Mouse (Mus musculus): ENCODE measurements around the gene Phyhd1.

Gene Phyhd1

DNA sequence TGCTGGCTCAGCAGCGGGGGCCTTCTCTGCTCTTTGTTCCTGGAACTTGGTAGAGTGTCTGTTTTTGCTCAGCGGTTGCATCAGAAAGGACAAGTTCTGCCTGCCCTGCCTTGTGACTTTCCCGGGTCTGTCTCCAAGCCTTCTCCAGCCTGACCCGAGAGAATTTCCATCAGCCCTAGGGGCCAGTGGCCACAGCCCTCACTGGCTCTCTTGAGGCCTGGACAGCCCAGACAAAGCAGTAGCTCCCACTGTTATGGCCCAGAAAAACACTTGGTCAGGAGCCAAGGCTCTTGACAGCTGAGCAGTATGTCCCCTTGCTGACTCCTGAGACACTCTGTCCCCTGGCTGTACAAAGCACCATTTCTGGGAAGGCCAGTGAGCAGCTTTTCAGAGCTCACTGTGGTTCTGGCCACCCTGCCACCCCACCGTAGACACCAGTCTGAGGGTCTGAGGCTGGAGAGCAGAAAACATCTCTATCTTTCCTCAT is at the start of gene Phyhd1:
Gene Phyhd1, plus strand, starts transcription at position 437 of the 487 bp plus-strand sequence.
- DNase-seq (ENCODE audit: low spot score in 2 of 2) = peak; percentile 78 to 83

DNA sequence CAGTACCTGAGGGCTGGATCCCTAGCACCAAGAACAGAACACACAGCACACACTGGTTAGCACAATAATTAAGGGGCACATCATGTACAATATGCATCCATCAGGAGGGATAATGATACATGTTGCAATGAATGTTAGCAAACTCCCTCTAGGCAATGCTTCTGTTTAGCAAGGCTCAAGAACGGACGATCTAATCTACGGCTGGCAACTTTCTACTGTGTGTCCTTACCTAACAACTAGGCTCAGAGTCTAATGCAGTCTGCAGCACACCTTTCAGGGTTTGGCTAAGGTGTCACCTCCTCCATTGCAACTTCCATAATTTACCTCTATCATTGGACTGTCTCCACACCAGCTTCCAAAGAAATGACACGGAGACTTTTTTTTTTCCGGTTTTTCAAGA is 49.7 kb upstream of the Phyhd1 start:
- no peak for DNase-seq (ENCODE audit: low spot score in 2 of 2)

DNA sequence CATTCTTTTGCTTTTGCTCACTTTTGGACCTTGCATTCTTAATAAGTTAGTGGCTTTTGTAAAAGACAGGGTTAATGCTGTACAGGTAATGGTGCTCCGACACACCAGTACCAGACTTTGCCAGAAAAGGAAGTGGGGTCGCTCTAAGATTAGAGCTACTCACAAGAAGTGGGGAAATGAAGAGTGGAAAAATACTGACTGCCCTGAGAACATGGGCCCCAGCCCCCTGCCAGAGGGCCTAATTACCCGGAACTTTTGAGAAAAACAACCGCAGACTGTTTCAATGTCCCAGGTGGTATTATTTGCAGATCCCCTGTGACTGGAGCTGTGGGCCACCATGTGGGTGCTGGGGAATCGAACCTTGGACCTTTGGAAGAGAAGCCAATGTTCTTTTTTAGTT is 30.4 kb upstream of the Phyhd1 start:
- no peak for DNase-seq (ENCODE audit: low spot score in 2 of 2)

DNA sequence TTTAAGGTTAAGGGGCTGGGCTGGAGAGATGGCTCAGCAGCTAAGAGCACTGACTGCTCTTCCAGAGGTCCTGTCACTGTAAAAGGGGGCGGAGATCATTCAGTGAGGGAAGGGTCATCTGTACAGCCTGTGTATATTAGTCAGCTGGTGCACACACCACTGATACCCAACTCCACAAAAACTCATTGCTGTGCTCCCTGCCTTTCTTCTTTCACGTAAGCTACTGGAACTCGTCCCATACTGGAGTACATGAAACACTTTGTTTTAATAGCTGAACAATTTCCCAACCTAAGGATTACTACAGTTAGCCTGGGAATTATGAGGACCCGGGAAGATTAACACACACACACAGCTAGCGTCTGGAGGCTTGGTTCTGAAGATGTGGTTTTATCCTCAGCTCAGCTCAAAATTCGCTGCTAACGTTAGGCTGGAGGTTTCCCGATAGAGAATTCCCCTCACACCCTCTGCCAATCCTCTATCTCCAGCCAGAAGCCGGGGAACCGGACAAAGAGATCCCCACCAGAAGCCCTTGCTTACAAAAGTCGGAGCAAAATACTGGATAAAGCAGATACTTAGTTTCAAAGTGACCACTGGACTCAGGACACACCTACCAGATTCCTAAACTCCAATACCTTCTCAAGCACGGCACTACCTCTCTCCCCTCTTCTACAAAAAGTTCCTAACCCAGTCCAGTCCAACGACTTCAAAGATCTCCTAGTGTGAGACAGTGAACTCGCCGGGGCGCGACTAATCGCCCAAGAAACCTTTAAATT is 29.4 kb upstream of the Phyhd1 start:
- no peak for DNase-seq (ENCODE audit: low spot score in 2 of 2)

DNA sequence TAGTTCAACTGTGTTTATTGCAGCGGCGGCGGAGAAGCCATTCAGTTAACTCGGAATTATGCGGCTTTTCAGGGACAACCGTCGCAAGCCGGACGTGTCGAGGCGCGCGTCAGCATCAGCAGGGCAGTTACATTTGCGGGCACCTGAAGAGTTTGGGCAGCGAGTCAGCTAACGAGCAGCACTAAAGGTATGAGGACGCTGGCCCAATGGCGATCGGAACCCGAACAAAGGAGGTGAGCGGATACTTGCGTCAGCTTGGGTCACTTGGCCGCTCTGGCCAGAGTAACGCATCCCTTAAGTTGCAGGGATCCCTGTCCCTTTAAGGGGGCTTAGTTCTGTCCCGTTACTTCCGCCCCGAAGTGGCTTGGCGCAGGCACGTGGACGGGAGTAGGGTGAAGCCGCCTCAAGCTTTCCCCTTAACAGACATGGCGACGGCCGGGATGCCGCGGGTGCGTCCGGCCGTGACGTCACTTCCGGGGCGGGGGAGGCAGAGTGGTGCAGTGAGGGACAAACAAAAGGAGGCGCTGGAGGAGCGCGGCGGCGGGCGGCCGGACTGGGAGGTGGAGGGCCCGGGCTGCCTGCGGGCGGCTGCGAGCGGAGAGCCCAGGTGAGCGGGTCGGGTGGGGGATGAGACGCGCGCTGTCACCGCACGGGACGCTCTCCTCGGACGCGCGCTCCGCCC is 28.7 kb upstream of the Phyhd1 start, which contains the start of gene Lrrc8a:
Gene Lrrc8a, plus strand, starts transcription at position 517 of the 682 bp plus-strand sequence.
- peak; percentile 99 to 100 for DNase-seq (ENCODE audit: low spot score in 2 of 2)

DNA sequence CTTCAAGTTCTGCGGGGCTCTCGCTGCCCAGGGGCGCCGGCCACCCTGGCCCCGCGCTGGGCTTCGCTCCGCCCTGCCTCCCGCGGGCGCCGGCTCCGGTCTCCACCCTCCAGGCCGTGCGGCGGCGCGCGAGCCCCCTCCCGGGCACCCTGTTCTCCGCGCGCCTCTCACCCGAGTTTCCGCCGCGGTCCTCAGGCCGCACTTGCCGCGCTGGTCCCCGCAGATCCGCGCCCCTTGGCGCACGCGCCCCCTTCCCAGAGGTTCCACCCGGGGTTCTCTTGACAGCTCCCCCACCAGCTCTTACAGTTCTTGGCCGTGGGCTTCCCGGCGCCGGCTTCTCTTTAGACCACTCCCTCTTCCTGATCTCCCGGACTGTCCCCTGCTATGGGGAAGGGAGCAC is 28.1 kb upstream of the Phyhd1 start:
- DNase-seq (ENCODE audit: low spot score in 2 of 2) = peak; percentile 80 to 82

DNA sequence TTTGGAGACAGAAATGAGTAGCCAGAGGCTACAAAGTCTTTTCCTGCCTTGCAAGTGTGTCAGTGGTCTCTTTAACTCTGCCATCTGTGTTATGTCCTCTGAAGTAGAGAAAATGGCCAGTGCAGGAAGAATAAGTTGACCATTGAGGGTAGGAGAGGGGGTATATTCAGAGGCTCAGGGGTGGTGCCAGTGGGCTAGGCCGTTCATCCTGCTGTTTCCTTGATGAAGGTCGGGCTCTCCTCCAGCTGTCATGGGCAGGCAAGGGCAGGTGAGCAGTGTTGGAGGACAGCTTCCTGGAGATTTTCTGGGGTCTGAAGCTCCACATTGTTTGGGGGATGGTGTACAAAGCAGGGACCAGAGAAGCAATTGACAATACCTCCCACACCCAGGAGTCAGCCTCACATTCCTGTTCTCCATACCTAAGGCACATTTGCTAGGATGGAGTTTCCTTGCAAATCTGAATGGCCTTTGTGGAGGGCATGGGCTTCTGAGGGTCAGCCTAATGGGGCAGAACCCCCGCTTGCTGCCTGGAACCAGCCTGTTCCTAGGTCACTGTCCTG is 27.0 kb upstream of the Phyhd1 start:
- no peak for DNase-seq (ENCODE audit: low spot score in 2 of 2)

DNA sequence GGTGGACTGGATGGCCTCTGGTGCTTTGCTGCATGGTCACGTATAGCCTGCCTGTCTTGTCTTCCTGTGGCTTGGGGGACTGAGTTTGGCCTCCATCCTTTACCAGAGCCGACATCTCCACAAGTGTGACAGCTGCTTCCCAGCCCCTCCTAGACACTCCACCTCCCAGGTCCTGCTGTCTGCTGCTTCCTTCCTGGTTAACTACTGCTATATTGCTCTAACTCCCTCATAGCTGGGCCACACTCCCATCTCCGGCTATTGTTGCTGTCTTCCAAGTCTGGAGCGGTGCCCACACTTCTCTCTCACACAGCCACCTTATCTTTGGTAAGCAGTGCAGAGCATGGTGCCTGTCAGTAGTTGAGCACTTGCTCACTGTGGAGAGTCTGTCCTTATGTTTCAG is 26.2 kb upstream of the Phyhd1 start:
- DNase-seq (ENCODE audit: low spot score in 2 of 2) = no peak

DNA sequence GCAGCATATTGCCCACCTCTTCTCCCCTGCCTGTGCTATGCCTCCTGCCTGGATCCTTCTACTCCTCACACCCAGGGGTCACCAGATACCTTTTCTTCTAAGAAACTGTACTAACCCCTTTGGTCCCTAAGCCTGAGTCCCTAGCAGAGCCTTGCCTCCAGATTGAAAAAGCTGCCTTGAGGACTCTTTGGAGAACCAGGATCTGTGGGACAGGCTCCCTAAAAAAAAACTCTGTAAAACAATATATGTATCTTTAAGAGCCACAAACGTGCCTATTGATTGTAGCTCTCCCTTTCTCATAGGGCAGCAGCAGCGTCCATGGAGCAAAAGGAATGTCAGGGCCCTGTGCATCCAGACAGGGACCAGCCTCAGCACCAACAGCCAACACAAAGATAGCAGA is 25.7 kb upstream of the Phyhd1 start, which contains the start of gene Gm28035:
Gene Gm28035, plus strand, starts transcription at position 301 of the 400 bp plus-strand sequence.
- no peak for DNase-seq (ENCODE audit: low spot score in 2 of 2)

DNA sequence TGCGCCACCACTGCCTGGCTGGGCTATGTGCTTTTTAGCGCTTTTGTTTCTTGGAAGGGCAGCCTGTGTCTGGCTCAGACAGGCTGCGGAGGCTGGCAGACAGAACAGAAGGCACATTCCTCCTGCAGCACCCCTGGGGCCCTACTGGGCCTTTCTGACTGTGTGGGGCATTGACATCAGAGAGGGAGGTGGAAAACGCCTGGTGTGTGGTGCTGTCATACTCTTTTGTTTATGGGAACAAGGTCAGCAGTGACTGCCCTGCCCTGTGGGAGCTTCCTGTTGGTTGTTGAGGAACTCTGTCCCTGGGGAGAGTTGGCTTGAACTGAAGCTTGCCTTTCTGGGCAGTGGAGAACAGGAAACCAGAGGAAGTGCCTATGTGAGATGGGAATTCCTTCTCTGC is 23.5 kb upstream of the Phyhd1 start:
- no peak for DNase-seq (ENCODE audit: low spot score in 2 of 2)

DNA sequence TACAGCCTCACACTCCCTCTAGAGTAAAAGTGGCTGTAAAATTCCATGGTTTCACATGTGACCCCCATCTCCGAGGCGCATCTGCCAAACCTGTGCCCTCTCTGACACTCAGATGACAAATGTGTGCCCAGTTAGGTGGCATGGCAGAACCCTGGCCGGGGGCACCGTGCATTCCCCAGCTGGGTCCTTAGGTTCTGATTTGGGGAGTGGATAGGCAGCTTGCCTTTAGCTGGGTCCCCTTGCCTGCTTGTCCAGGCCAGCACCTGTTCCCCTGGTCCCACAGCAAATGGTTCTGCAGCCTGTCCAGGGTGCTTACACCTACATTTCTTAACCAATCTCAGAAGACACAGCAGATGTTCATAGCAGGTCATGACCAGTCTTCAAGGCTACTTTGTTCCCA is 22.6 kb upstream of the Phyhd1 start:
- DNase-seq (ENCODE audit: low spot score in 2 of 2) = no peak

DNA sequence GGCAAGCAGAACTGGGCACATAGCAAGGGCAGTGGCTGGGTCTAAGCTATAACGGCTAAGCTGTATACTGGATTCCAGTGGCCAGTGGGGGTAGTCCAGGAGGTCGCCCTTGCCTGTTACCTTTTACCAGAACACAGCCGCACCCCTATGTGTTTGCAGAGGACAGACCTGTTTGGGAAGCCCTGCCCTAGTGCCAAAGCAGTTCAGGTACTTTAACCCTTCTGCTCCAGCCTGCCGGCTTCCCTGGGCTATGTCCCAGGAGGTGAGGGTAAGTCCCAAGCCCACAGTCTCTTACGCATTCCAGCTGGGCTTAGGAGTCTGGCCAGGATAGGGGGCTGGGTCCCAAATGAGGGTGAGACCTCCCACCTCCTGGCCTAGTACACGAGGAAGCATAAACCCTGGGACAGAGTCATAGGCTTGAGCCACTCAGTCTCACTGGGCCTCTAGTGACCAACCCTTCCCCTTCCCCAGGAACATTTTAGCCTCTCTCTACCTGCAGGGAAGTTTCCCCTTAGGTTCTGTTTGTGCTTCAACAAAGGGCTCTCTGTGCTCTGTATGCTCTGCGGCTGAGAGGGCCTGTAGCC is 21.3 kb upstream of the Phyhd1 start:
- DNase-seq (ENCODE audit: low spot score in 2 of 2) = no peak

DNA sequence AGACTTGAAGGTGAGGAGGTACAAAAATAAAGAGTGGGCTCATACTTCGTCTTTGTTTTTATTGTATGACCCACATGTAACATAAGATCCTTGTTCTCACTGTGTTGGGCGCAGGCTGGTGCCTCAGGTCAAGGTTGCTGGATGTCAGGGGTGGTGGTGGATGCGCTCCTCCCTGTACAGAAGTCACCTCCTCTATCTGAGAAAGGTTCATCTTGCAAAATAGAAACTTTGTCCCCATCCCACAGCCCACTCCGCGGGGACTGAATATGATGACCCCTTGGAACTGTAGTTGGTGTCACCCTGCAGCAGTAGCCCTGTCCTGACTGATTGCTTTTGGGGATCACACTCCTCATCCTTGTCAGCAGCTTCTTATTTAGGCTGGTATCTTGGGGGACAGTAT is 19.0 kb upstream of the Phyhd1 start:
- DNase-seq (ENCODE audit: low spot score in 2 of 2) = no peak

DNA sequence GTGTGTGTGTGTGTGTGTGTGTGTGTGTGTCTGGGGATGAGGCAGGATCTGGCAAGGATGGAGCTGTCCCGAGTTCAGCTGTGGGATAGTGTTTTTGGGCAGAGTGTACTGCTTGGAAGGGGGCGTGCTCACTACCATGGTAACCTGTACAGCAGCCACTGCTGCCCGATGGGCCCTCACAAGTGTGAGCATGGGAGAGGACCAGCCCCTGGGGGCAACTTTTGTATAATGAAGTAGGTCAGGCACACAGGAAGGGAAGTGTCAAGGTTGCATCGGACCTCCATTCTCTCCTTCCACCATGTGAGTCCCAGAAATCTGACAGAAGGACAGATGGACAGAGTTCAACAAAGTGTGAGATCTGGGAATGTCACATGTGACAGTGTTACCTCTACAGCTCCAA is 18.3 kb upstream of the Phyhd1 start:
- DNase-seq (ENCODE audit: low spot score in 2 of 2) = no peak

DNA sequence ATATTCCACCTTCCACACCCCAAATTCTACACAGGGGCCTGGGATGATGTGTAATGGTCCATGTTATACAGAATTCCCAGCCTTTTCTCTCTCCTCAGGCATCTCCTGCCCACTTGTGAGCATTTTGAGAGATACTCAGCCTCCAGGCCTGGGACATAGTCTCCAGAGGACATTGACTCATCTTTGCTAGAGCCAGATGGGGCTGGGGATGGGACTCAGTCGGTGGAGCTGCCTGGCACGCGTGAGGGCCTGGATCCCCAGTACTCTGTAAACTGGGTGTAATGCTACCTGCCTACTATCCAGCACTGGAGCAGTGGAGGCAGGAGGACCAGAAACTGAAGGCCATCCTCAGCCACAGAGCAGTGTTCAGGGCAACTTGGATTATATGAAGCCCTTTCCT is 16.8 kb upstream of the Phyhd1 start:
- no peak for DNase-seq (ENCODE audit: low spot score in 2 of 2)

DNA sequence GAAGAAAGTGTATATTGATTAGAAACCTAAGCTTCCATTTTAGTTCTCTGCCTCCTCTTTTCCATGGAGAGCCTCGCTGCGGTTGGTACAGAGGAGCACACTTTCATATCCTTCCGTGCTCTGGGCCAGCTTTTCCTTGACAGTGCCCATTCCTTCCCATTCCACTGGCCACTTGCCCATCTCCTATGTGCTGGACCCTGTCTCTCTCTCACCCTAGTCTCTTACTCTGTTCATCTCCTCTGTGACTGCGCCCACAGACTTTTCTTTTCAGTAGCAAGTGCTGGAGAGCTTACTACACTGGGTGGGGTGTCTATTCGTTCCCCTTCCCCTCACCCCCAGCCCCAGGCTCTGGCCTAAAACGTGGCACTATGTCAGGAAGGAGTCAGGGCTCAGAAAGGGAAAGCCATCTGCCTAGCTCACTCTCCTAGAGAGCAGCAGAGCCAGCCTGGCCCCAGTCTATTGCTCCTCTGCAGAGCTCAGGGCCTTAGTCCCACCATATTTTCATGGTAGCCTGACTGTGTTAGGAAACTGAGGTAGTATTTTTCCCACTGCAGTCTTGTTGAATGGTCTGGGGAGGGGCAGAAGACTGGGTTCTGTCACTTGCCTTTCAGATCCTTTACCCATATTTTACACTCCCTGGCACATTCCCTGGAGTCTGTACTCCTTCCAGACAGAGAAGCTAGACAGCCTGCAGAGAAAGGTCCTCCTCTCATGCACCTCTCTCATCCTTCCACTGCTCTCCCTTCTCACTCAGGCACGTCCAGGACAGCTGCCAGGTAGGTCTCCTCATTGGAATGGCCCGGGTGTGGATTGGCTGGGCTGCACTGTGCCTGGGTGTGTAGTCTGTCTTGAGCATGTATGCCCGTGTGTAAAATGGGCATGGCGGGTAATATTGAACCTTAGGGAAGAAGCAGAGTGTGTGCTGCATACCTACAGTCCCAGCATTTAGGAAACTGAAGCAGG is 15.6 kb upstream of the Phyhd1 start:
- no peak for DNase-seq (ENCODE audit: low spot score in 2 of 2)

DNA sequence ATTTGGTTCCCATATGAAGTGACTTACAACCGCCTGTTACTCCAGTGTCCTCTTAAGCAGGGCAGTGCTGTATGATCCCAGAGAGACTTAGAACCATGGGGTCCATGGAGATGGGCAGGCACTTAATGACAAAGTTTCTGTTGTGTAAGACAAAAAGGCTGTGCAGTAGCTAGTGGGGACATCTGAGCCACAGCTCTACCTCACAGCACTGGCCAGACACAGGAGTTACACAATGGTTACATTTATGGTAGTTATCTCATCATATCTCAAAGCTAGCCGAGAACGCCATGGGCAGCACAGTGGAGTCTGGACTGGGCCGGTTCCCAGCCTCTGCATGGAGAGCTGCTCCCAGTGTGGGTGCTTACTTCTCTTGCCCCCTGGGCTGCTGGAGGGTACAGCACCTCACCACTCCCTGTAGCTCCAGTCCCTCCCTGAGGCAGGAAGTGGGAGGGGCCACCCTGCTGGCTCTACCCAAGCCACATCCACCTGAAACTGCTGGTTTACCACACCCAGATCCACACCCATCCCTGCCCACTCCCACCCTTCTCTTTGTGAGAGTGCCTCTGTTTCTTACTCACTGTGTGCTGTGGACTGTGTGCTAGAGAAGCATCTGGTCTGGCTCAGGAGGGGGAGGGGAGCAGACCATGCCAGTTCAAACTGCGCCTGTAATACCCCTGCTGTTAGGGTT is 14.4 kb upstream of the Phyhd1 start:
- DNase-seq (ENCODE audit: low spot score in 2 of 2) = no peak

DNA sequence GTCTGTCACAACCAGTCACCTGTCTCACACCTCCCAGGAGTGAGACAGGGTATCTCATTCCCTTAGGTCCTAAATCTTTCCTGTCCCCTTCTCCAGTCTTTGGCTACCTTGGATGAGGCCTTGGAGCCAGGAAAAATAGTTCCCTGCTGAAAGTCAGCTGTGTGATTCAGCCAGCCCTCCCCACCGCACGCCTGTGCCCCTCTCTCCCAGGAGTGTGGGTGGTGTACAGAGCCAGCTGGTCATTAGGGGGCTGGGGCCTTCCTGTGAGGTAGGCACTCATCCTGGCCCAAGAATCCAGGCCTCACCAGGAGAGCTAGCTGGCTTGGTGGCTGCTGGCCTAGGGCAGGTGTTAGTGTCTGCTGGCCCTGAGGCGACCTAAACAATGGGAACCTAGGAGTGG is 13.5 kb upstream of the Phyhd1 start:
- DNase-seq (ENCODE audit: low spot score in 2 of 2) = no peak

DNA sequence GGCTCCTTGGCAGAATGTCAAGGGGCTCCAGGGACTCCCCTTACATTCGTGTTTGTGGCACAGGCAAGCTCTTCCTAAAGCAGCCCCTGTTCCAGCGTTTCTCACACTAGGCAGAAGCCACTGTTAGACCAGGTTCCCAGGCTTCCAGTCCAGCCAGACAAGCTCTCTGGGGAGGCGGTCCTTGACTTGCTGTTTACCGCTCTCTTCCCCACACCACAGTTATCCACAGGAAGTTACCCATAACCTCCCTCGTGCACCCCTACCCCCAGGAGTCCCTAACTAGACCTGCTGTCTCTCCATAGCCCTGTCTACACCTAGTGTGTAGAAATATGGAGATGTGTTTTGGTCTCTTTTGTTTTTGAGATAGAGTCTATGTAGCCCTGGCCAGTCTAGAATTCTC is 12.2 kb upstream of the Phyhd1 start:
- no peak for DNase-seq (ENCODE audit: low spot score in 2 of 2)

DNA sequence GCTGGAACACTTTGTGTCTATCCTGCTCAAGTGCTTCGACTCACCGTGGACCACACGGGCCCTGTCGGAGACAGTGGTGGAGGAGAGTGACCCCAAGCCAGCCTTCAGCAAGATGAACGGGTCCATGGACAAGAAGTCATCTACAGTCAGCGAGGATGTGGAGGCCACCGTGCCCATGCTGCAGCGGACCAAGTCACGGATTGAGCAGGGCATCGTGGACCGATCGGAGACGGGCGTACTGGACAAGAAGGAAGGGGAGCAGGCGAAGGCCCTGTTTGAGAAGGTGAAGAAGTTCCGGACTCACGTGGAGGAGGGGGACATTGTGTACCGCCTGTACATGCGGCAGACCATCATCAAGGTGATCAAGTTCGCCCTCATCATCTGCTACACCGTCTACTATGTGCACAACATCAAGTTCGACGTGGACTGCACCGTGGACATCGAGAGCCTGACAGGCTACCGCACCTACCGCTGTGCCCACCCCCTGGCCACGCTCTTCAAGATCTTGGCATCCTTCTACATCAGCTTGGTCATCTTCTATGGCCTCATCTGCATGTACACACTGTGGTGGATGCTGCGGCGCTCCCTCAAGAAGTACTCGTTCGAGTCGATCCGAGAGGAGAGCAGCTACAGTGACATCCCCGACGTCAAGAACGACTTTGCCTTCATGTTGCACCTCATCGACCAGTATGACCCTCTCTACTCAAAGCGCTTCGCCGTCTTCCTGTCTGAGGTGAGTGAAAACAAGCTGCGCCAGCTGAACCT is 10.2 kb upstream of the Phyhd1 start:
- DNase-seq (ENCODE audit: low spot score in 2 of 2) = peak in 1 of 2 experiments; percentile 25
